Mouse (Mus musculus) Patski (cell line): ENCODE measurements around the gene Gatad2b. TPM values are rescaled to one million over a fixed set of nuclear protein-coding genes. Genes with fewer than 3 reads are reported as not detected.

ENCODE experiments used
- ATAC-seq: fragments of 100-300 bp; one replicate; pipeline ENCODE4 v1.8.0; 2021
- CTCF ChIA-PET: fragments of 350-600 bp; sonication (Branson Sonifier 250); formaldehyde crosslinking; loops from one replicate; lab custom pipeline; 2022; ENCODE audit warnings: inconsistent platforms; lab: Charles Lee
- POLR2A ChIA-PET: fragments of 350-600 bp; sonication (Branson Sonifier 250); formaldehyde crosslinking; loops from one replicate; lab custom pipeline; 2022; ENCODE audit warnings: antibody characterized with exemption, inconsistent platforms; lab: Charles Lee
- DNase-seq: peaks from one replicate; pipeline ENCODE4 v3.0.0-alpha.2; 2011; ENCODE audit warnings: low read depth, low spot score
- H3K27me3 ChIP-seq: fragments of 371-371 bp; one replicate; pipeline ENCODE4 v1.5.1; 2021
- CTCF ChIP-seq: fragments of 100-300 bp; IDR thresholded peaks from one replicate; pipeline ENCODE4 v1.5.1; 2021
- in situ Hi-C: fragments of 300-500 bp; cut with MboI; formaldehyde crosslinking; loops from 3 replicates; pipeline ENCODE4 v1.11.1; 2018; ENCODE audit warnings: low pct_unique_long_range_greater_than_20kb, mixed read lengths
- polyA plus RNA-seq: library from polyadenylated mRNA; unstranded; gene quantifications from one replicate; pipeline ENCODE4 v1.2.3, GENCODE M21; 2021

Gatad2b gene
- polyA plus RNA-seq, 1 experiment from 2014 or later: 40.8 TPM

GRCm38 (mm10) chr3:90265034-90265931, 27.7 kb upstream of the Gatad2b start, which contains the start of gene Dennd4b:
Dennd4b (plus strand) TSS chr3:90265185.
- H3K27me3 ChIP-seq: no peaks in the 10 kb centered on the region
- DNase-seq (no peak), ATAC-seq (peak; percentile 77)
- ChIA-PET POLR2A (interaction anchor here (1.1 to 1.8 kb wide), 5 partner anchors 10 to 45 kb away, joined by 3 to 7 read pairs (median 4); partner anchors contain the start of genes Gatad2b and Slc39a1), CTCF (interaction anchor here (0.5 to 3.0 kb wide), 10 partner anchors 9 to 130 kb away, joined by 3 to 13 read pairs (median 4); no protein-coding TSS in a partner anchor)
- in situ Hi-C loops: loop anchor here (10.0 kb wide), 1 partner anchor 200 kb away; the partner anchor contains the start of gene Npr1
- TF ChIP-seq CTCF: no peak

DNA sequence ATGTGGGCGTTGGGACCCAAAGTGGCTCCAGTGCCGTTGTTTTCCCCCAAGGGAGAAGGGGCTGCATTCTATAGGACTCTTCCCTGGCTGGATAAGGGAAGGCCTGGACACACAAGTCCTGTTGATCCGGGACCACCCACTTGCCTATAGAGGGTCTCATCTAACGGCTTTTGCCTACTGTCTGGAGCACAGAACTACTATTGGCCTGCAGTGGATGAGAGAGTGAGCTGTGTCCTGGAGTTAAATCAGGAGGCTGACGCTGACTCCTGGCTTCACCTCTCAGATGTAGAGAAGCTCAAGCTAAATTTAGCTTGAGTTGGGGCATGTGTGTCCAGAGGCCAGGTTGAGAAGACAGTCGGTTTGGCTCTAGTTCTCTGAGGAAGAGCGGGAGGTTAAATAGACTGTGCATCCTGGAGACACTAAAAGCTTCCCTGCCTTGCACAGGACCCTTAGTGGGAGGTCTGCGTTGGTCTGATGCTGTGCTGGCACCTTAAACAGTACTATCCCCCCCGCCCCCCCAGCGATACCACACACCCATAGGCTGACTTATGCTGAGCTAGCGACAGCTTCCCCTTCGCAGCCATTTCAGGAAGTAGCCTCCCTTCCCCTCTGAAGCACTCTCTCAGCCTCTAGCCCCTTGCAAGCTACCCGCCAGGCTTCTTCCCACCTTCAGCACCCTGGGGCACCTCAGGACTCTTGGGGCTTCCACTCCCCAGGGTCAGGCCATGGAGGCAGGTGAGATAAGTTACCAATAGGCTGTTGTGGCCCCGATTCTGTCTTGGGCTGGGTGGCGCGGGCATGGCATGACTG, 26.8 kb upstream of the Gatad2b start:
- ATAC-seq: no peak
- H3K27me3 ChIP-seq: no peaks in the 10 kb centered on the region
- no peak for DNase-seq
- TF ChIP-seq CTCF: no peak
- in situ Hi-C loops: loop anchor here (10.0 kb wide), 1 partner anchor 199 kb away; the partner anchor contains the start of gene Npr1
- ChIA-PET CTCF (interaction anchor here (1.1 to 3.0 kb wide), 11 partner anchors 9 to 129 kb away, joined by 3 to 13 read pairs (median 6); partner anchors contain the start of gene Slc39a1), POLR2A (interaction anchor here (0.9 to 1.8 kb wide), 6 partner anchors 11 to 108 kb away, joined by 3 to 7 read pairs (median 4); partner anchors contain the start of gene Slc39a1)

DNA sequence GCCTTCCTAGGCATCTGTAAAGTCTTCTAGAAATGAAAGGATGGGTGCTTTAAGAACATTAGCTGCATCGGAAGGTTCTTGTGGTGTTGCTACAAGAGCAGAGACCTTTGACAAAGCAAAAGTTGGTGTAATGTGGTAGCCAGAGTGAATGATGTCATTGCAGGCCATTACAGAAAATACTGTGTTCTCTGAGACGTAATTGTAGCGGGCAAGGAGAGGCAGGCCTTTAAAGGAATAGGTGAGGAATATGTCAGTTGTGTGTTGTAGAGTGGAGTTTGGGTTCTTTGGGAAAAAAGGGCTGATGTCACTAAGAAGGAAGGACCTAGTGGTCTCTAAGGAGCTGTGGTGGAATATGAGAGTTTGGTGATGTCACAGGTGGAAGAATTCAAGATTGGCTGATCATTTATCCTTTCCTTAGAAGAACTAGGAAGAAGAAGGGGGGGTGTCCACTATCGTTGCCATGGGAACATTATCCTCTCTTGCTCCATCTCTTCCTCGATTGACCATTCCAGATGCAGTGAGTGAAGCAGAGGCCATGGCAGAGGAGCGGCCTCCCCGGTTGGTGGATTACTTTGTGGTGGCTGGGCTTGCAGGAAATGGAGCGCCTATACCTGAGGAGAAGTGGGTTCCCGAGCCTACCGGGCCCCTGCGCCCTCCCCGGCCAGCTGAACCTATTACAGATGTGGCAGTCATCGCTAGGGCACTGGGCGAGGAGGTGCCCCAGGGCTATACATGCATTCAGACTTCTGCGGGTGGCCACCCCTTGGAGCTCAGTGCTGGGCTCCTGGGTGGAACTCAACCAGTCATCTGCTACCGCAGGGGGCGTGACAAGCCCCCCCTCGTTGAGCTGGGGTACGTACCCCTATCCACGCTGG, 25.8 kb upstream of the Gatad2b start:
- no peak for TF ChIP-seq CTCF
- ChIA-PET POLR2A (interaction anchor here (0.6 to 1.8 kb wide), 4 partner anchors 16 to 159 kb away, joined by 3 to 7 read pairs (median 4); no protein-coding TSS in a partner anchor), CTCF (interaction anchor here (0.9 to 3.0 kb wide), 8 partner anchors 10 to 111 kb away, joined by 3 to 13 read pairs (median 6); partner anchors contain the start of genes Gatad2b and Slc39a1)
- in situ Hi-C loops: loop anchor here (10.0 kb wide), 1 partner anchor 198 kb away; the partner anchor contains the start of gene Npr1
- ATAC-seq: no peak
- no peak for DNase-seq
- no peaks in the 10 kb centered on the region for H3K27me3 ChIP-seq

DNA sequence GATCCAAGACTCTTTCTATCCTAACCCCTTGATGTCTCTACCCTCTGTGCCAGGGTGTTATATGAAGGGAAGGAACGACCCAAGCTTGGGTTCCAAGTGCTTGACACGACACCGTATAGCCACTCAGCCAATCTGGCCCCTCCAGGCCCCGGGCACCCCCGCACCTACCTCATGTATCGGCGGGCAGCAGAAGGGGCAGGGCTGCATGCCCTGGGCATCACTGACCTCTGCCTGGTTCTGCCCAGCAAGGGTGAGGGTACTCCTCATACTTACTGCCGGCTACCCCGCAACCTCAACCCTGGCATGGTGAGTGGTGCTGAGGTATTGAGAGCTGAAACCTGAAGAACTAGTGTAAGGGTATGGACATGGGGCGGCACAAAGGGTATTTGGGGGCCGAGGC, 24.8 kb upstream of the Gatad2b start:
- in situ Hi-C loops: loop anchor here (10.0 kb wide), 1 partner anchor 197 kb away; the partner anchor contains the start of gene Npr1
- ChIA-PET POLR2A (interaction anchor here (0.7 kb wide), 1 partner anchor 17 kb away, joined by 5 read pairs; no protein-coding TSS in a partner anchor), CTCF (interaction anchor here (1.2 to 2.2 kb wide), 3 partner anchors 13 to 25 kb away, joined by 5 to 9 read pairs (median 6); partner anchors contain the start of gene Gatad2b)

GRCm38 (mm10) chr3:90268971-90269370, 24.0 kb upstream of the Gatad2b start:
- no peak for TF ChIP-seq CTCF
- ChIA-PET CTCF (interaction anchor here (1.0 kb wide), 1 partner anchor 14 kb away, joined by 3 read pairs; no protein-coding TSS in a partner anchor), POLR2A (no interaction called here)
- in situ Hi-C loops: loop anchor here (10.0 kb wide), 1 partner anchor 196 kb away; the partner anchor contains the start of gene Npr1
- H3K27me3 ChIP-seq: no peaks in the 10 kb centered on the region
- ATAC-seq (no peak), DNase-seq (no peak)

More for the DNA sequence above, 24.8 kb upstream of the Gatad2b start:
- no peak for TF ChIP-seq CTCF
- DNase-seq (no peak), ATAC-seq (no peak)
- H3K27me3 ChIP-seq: no peaks in the 10 kb centered on the region

DNA sequence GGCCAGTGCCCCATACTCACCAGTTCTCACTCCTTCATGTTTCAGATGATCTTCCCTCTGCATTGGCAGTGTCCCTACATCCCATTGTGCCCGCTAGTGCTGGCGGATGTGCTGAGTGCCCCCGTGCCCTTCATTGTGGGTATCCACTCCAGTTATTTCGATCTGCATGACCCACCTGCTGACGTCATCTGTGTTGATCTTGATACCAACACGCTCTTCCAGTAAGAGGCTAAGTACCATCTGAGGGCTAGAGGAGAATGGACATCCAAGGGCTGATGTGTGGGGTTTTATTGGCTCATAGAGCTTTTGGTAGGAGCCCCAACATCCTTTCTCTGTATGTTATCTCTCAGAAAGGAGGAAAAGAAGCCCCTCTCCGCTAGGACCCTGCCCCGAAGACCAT, 22.2 kb upstream of the Gatad2b start:
- ChIA-PET CTCF (interaction anchor here (0.9 to 1.3 kb wide), 3 partner anchors 12 to 103 kb away, joined by 3 read pairs; no protein-coding TSS in a partner anchor), POLR2A (no interaction called here)
- in situ Hi-C loops: no loop called here
- no peak for DNase-seq
- no peak for TF ChIP-seq CTCF
- H3K27me3 ChIP-seq: no peaks in the 10 kb centered on the region
- no peak for ATAC-seq

GRCm38 (mm10) chr3:90272170-90272569, 20.8 kb upstream of the Gatad2b start:
- ATAC-seq: no peak
- POLR2A ChIA-PET: interaction anchor here (0.5 to 1.5 kb wide), 3 partner anchors 20 to 95 kb away, joined by 3 to 6 read pairs (median 5); partner anchors contain the start of gene Gatad2b
- CTCF ChIA-PET: interaction anchor here (1.8 kb wide), 1 partner anchor 11 kb away, joined by 5 read pairs; no protein-coding TSS in a partner anchor
- no peak for DNase-seq
- no peaks in the 10 kb centered on the region for H3K27me3 ChIP-seq
- TF ChIP-seq CTCF: no peak
- in situ Hi-C loops: no loop called here

GRCm38 (mm10) chr3:90273855-90274254, 19.1 kb upstream of the Gatad2b start:
- ATAC-seq (no peak), DNase-seq (no peak)
- ChIA-PET CTCF (interaction anchor here (1.5 kb wide), 1 partner anchor 8 kb away, joined by 7 read pairs; no protein-coding TSS in a partner anchor), POLR2A (interaction anchor here (0.6 kb wide), 1 partner anchor 194 kb away, joined by 3 read pairs; no protein-coding TSS in a partner anchor)
- no peaks in the 10 kb centered on the region for H3K27me3 ChIP-seq
- TF ChIP-seq CTCF: no peak
- in situ Hi-C loops: no loop called here
